Mouse (Mus musculus) kidney, embryonic 15.5 days (tissue): Measurements from ENCODE around the gene Olfr71. TPM values are rescaled to one million over a fixed set of nuclear protein-coding genes. Genes with fewer than 3 reads are reported as not detected.

Experiments used
- ATAC-seq: fragments of 200-750 bp; cut with Nextera tagmentation; replicated peaks from 2 replicates; pipeline ENCODE4 v1.8.0; 2017; ENCODE audit warnings: moderate TSS enrichment; ENCODE audit not compliant: low FRiP score
- H3K27ac ChIP-seq: fragments of 300-500 bp; sonication (generic); 2 replicates; pipeline ENCODE4 v1.5.1; 2015; ENCODE audit warnings: mild to moderate bottlenecking, inconsistent platforms
- H3K27me3 ChIP-seq: fragments of 300-500 bp; sonication (generic); 2 replicates; pipeline ENCODE4 v1.6.1; 2015; ENCODE audit warnings: inconsistent platforms
- H3K36me3 ChIP-seq: fragments of 300-500 bp; sonication (generic); 2 replicates; pipeline ENCODE4 v1.6.1; 2015; ENCODE audit warnings: inconsistent platforms
- H3K4me1 ChIP-seq: fragments of 300-500 bp; sonication (generic); 2 replicates; pipeline ENCODE4 v1.6.1; 2015; ENCODE audit warnings: inconsistent platforms
- H3K4me2 ChIP-seq: fragments of 300-500 bp; sonication (generic); 2 replicates; pipeline ENCODE4 v1.6.1; 2015; ENCODE audit warnings: moderate library complexity, mild to moderate bottlenecking, inconsistent platforms
- H3K4me3 ChIP-seq: fragments of 300-500 bp; sonication (generic); replicated peaks from 2 replicates; pipeline ENCODE4 v1.5.1; 2015; ENCODE audit warnings: mild to moderate bottlenecking, inconsistent platforms
- H3K9ac ChIP-seq: fragments of 300-500 bp; sonication (generic); 2 replicates; pipeline ENCODE4 v1.6.1; 2015; ENCODE audit warnings: mild to moderate bottlenecking, inconsistent platforms
- H3K9me3 ChIP-seq: fragments of 300-500 bp; sonication (generic); replicated peaks from 2 replicates; pipeline ENCODE4 v1.6.1; 2016; ENCODE audit warnings: inconsistent platforms
- WGBS: fragments of 180-500 bp; shearing (Covaris S2); methylation state at CpG from one replicate; pipeline ENCODE4 v1.1.7; 2015; ENCODE audit warnings: mixed read lengths; 5-methylcytosine and 5-hydroxymethylcytosine counted together
- polyA plus RNA-seq: library from polyadenylated mRNA; unstranded; fragments of >200 nt; fragmentation: Nextera tagmentation; extraction: Ambion mirVana; gene quantifications from 2 replicates; pipeline ENCODE4 v1.2.1, GENCODE M21; 2015

The Olfr71 gene
- polyA plus RNA-seq, 1 experiment from 2014 or later, result not detected

GRCm38 (mm10) chr4:43703851-43704250 lies 6.2 kb downstream of the Olfr71 start:
- H3K36me3 ChIP-seq, result no peaks in the 10 kb centered on the region
- no peak overlapping the region for H3K9ac ChIP-seq
- 0 out of 2 replicates have a peak, but pooled peaks cover 10% of the 10 kb centered on the region for H3K4me1 ChIP-seq
- no peaks in the 10 kb centered on the region for H3K9me3 ChIP-seq
- ATAC-seq, result 0 out of 2 replicates have a peak, but pooled peaks have one; percentile 15
- H3K4me2 ChIP-seq, result no peak overlapping the region
- H3K4me3 ChIP-seq, result no peak overlapping the region
- no peak overlapping the region for H3K27ac ChIP-seq
- H3K27me3 ChIP-seq, result 0 out of 2 replicates have a peak, but pooled peaks cover 4% of the 10 kb centered on the region
- 58% methylated on average over 8 of the region's 8 CpGs for WGBS

- no peak overlapping the region for H3K9ac ChIP-seq
- 0 out of 2 replicates have a peak, but pooled peaks cover 10% of the 10 kb centered on the region for H3K4me1 ChIP-seq
- H3K4me3 ChIP-seq, result no peak overlapping the region
- 79% methylated on average over 6 of the region's 6 CpGs for WGBS
- ATAC-seq, result no peak
- H3K27me3 ChIP-seq, result 0 out of 2 replicates have a peak, but pooled peaks cover 4% of the 10 kb centered on the region
- H3K9me3 ChIP-seq, result no peaks in the 10 kb centered on the region
- H3K27ac ChIP-seq, result no peak overlapping the region
- H3K4me2 ChIP-seq, result no peak overlapping the region
- no peaks in the 10 kb centered on the region for H3K36me3 ChIP-seq
These were observed 6.6 kb downstream of the Olfr71 start for GRCm38 (mm10) chr4:43703439-43703838.

- WGBS, result 92% methylated on average over 6 of the region's 6 CpGs
These were observed 9.3 kb downstream of the Olfr71 start, which contains the start of gene Olfr70 for GRCm38 (mm10) chr4:43700707-43701106. Gene Olfr70, minus strand, starts transcription at chr4:43700807.

DNA sequence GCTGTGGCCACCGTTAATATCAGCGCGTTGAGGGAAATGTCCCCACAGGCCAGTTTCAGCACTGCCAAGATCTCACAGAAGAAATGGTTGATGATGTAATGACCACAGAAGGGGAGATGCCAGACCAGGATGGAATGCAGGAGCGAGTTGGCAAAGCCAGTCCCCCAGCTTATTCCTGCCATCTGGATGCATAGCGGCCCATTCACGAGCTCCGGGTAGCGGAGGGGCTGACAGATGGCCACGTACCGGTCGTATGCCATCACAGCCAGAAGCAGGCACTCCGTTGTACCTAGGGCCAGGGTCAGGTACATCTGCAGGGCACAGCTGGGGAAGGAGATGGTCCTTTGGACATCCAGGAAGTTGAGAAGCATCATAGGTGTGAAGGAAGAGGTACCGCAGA lies 13.5 kb downstream of the Olfr71 start:
- Histone ChIP-seq H3K4me2 (no peak overlapping the region), H3K27ac (no peak overlapping the region), H3K9ac (no peak overlapping the region), H3K9me3 (no peaks in the 10 kb centered on the region), H3K4me1 (no peaks in the 10 kb centered on the region), H3K36me3 (no peaks in the 10 kb centered on the region), H3K27me3 (no peaks in the 10 kb centered on the region), H3K4me3 (no peak overlapping the region)
- 91% methylated on average over 13 of the region's 13 CpGs for WGBS
- ATAC-seq, result no peak

More at GRCm38 (mm10) chr4:43700707-43701106, 9.3 kb downstream of the Olfr71 start, which contains the start of gene Olfr70:
- Histone ChIP-seq H3K27me3 (no peaks in the 10 kb centered on the region), H3K4me3 (no peak within 1 kb of the TSS), H3K36me3 (no peaks in the 10 kb centered on the region), H3K4me2 (no peak within 1 kb of the TSS), H3K4me1 (0 out of 2 replicates have a peak, but pooled peaks cover 10% of the 10 kb centered on the region), H3K9ac (no peak within 1 kb of the TSS), H3K9me3 (no peaks in the 10 kb centered on the region), H3K27ac (no peak within 1 kb of the TSS)
- no peak for ATAC-seq

DNA sequence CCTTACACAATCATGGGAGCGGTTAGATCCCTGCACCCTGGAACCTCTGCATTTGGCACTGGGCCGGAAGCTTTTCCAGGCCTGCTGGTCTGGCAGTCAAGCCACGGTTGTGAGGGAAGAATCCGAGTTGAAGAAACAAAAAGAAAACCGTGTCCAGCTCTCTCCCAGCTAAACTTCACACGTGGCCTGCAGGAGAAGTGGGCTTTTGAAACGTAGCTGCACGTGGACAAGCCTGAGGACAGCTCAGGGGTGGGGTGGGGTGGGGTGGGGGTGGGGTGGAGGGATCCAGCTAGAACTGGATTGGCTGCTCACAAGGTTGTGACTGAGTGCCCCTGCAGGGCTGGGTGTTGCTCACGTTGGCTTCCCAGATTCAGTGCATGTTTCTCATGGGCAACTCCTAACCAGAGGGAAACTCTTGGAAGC lies 14.8 kb downstream of the Olfr71 start:
- ATAC-seq, result peak; percentile 76; the same call in 1 of the 2 replicates
- Histone ChIP-seq H3K4me1 (no peaks in the 10 kb centered on the region), H3K27me3 (no peaks in the 10 kb centered on the region), H3K4me2 (no peak overlapping the region), H3K36me3 (no peaks in the 10 kb centered on the region), H3K4me3 (no peak overlapping the region), H3K27ac (no peak overlapping the region), H3K9ac (no peak overlapping the region), H3K9me3 (no peaks in the 10 kb centered on the region)
- 30% methylated on average over 9 of the region's 9 CpGs for WGBS

GRCm38 (mm10) chr4:43694439-43695248 lies 15.4 kb downstream of the Olfr71 start:
- Histone ChIP-seq H3K4me2 (no peak overlapping the region), H3K27me3 (no peaks in the 10 kb centered on the region), H3K9me3 (no peaks in the 10 kb centered on the region), H3K4me3 (no peak overlapping the region), H3K9ac (no peak overlapping the region), H3K27ac (no peak overlapping the region), H3K4me1 (no peaks in the 10 kb centered on the region), H3K36me3 (0 out of 2 replicates have a peak, but pooled peaks cover 3% of the 10 kb centered on the region)
- 94% methylated on average over 1 of the region's 1 CpGs for WGBS
- no peak for ATAC-seq

DNA sequence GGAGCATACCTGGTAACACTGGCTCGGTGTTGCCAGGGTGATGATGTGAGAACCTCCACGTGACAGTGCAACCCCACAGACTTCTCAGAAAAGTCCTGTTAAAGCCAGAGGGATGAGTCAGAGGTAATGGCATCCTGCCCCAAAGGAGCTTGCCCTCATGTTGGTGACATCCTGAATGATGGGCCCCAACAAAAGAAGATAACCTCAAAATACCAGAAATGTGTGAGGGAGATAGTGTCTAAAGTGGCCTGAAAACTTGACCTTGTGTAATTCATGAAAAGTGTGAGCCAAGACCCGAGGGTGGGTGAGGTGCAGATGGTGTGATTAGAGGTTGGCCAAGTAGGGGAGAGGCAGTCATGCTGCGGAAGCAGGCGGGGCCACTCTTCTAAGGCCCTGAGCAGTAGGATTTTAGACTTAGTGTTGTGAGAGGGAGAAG lies 16.2 kb downstream of the Olfr71 start:
- WGBS, result 74% methylated on average over 5 of the region's 5 CpGs
- no peak overlapping the region for H3K27ac ChIP-seq
- H3K4me1 ChIP-seq, result no peaks in the 10 kb centered on the region
- no peak overlapping the region for H3K4me2 ChIP-seq
- H3K36me3 ChIP-seq, result 0 out of 2 replicates have a peak, but pooled peaks cover 5% of the 10 kb centered on the region
- no peak overlapping the region for H3K9ac ChIP-seq
- no peak for ATAC-seq
- H3K4me3 ChIP-seq, result no peak overlapping the region
- no peaks in the 10 kb centered on the region for H3K27me3 ChIP-seq
- H3K9me3 ChIP-seq, result no peaks in the 10 kb centered on the region

GRCm38 (mm10) chr4:43691026-43691425 lies 19.0 kb downstream of the Olfr71 start:
- no peaks in the 10 kb centered on the region for H3K27me3 ChIP-seq
- no peaks in the 10 kb centered on the region for H3K9me3 ChIP-seq
- ATAC-seq, result no peak
- no peak overlapping the region for H3K9ac ChIP-seq
- no peak overlapping the region for H3K4me2 ChIP-seq
- peaks cover 5% of the 10 kb centered on the region; the same call in 1 of the 2 replicates for H3K36me3 ChIP-seq
- WGBS, result 80% methylated on average over 5 of the region's 5 CpGs
- no peak overlapping the region for H3K4me3 ChIP-seq
- no peak overlapping the region for H3K27ac ChIP-seq
- H3K4me1 ChIP-seq, result no peaks in the 10 kb centered on the region

DNA sequence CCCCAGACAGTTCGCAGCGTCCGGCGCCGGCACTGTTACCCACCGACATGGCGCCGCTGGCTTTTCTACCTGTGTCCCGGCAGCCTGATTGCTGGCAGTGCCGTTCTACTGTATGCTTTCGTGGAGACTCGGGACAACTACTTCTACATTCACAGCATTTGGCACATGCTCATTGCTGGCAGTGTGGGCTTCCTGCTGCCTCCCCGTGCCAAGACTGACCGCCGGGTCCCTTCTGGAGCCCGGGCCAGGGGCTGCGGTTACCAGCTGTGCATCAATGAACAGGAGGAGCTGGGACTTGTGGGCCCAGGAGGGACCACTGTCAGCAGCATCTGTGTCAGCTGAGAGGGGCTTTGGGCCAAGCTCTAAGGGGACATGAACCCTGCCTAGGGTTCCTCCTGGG lies 20.0 kb downstream of the Olfr71 start:
- 96% methylated on average over 17 of the region's 17 CpGs for WGBS
- H3K4me2 ChIP-seq, result no peak overlapping the region
- no peaks in the 10 kb centered on the region for H3K27me3 ChIP-seq
- H3K9ac ChIP-seq, result no peak overlapping the region
- H3K9me3 ChIP-seq, result no peaks in the 10 kb centered on the region
- no peak overlapping the region for H3K4me3 ChIP-seq
- H3K36me3 ChIP-seq, result peaks cover 5% of the 10 kb centered on the region; the same call in 1 of the 2 replicates
- H3K4me1 ChIP-seq, result no peaks in the 10 kb centered on the region
- ATAC-seq, result no peak
- no peak overlapping the region for H3K27ac ChIP-seq

DNA sequence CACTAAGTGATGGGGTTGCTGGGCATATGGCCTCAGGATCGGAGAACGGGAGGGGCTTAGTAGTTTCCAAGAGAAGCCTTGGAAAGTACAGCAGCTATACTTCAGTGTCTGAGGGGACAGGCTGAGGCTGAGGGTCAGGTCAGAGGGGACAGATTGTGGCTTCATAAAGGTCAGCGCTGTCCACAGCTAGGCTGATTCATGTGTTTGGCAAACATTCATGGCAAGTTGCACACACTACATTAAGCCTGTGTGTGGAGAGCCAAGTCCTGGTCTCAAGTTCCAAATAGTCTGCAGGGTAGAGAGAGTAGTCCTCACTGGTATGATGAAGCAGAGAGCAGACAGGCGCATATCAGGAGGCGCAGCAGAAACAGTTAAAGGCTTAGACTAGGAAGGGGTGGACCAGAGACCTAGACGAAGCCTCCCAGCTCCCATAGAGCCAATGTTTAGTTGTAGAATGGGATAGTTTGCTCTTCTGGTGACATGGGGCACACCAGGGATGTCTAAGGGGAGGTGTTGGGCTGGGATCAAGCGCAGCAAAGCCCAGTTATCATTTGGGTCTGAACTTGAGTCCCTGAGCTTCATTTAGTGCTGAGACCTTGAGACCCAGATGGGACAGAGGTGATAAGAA lies 30.5 kb downstream of the Olfr71 start:
- Histone ChIP-seq H3K27me3 (no peaks in the 10 kb centered on the region), H3K9me3 (no peaks in the 10 kb centered on the region), H3K9ac (no peak overlapping the region), H3K4me1 (no peaks in the 10 kb centered on the region), H3K4me2 (no peak overlapping the region), H3K4me3 (no peak overlapping the region), H3K36me3 (peaks cover 20% of the 10 kb centered on the region; the same call in 1 of the 2 replicates), H3K27ac (no peak overlapping the region)
- 78% methylated on average over 7 of the region's 7 CpGs for WGBS
- no peak for ATAC-seq

DNA sequence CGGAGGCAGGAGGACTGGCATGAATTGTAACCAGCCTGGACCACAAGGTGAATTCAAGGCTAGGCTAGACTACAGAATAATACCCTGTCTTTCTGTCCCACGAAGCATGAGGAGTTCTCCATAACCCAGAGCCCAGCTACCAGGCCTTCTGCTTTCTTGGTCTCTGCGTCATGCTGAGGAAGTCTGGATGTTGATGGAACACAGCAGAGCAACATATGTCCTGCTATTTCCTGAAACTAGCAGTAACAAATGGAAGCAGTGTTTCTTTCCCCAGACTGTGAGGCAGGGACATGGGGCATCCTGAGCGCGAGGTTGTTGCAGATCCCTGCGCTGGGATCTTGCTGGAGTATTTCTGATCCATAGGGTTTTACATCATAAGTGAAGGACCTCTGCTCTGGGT lies 31.5 kb downstream of the Olfr71 start:
- WGBS, result 91% methylated on average over 6 of the region's 6 CpGs
- Histone ChIP-seq H3K27me3 (no peaks in the 10 kb centered on the region), H3K36me3 (peaks cover 25% of the 10 kb centered on the region; the same call in 1 of the 2 replicates), H3K27ac (no peak overlapping the region), H3K4me1 (no peaks in the 10 kb centered on the region), H3K9me3 (no peaks in the 10 kb centered on the region), H3K9ac (no peak overlapping the region), H3K4me3 (no peak overlapping the region), H3K4me2 (no peak overlapping the region)
- ATAC-seq, result no peak

DNA sequence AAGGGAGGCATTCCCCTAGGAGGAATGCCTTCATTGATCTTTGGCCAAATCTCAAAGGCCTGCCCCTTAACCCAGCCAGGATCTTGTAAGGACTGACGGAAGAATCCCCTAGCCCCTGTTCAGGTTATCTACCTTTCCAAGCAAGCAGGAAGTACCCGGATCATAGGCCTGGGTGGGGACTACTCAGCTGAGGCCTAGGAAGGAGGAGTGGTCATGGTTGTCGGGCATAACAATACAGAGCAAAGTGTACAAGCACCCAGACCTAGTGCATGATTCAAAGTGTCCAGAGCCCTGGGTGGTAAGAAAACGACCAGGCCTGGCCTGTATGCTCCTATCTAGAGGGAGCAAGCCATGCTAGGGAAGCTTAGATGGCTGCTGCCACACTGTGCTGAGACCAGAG lies 34.4 kb downstream of the Olfr71 start:
- Histone ChIP-seq H3K4me2 (no peak overlapping the region), H3K27ac (no peak overlapping the region), H3K9me3 (no peaks in the 10 kb centered on the region), H3K27me3 (no peaks in the 10 kb centered on the region), H3K4me1 (0 out of 2 replicates have a peak, but pooled peaks cover 4% of the 10 kb centered on the region), H3K4me3 (no peak overlapping the region), H3K9ac (no peak overlapping the region), H3K36me3 (0 out of 2 replicates have a peak, but pooled peaks cover 12% of the 10 kb centered on the region)
- 82% methylated on average over 4 of the region's 4 CpGs for WGBS
- ATAC-seq, result no peak
